Mouse (Mus musculus) cerebellum, adult 2 months (tissue): ENCODE measurements at regions not wholly inside any gene's neighbourhood (a gene's known extent, or its start where the extent isn't known, plus 50 kb on each side); places are given as distances from the start of the nearest gene placed in this dataset.

ENCODE experiments used
- CTCF ChIP-seq: fragments of 200-500 bp; IDR thresholded peaks from 2 replicates; pipeline ENCODE4 v1.5.1; 2011; ENCODE audit warnings: low read depth, mild to moderate bottlenecking, control low read depth, low read length, moderate library complexity, borderline replicate concordance; ENCODE audit not compliant: insufficient read depth
- POLR2A ChIP-seq: fragments of 200-500 bp; IDR thresholded peaks from 2 replicates; pipeline ENCODE4 v1.6.1; 2011; ENCODE audit warnings: low read length, control low read depth, borderline replicate concordance; ENCODE audit not compliant: insufficient read depth

GRCm38 (mm10) chr10:37617708-37618300 lies 479.1 kb upstream of the Marcks start:
- TF ChIP-seq CTCF = no peak
- no peak for TF ChIP-seq POLR2A
